Mouse (Mus musculus): ENCODE results near the gene Olfr1283. TPM values are rescaled to one million over a fixed set of nuclear protein-coding genes. Genes with fewer than 3 reads are reported as not detected.

The Olfr1283 gene
- not detected for polyA plus RNA-seq (2017; shearing (Covaris generic))

GRCm38 (mm10) chr2:111366490-111366889, at the start of gene Olfr1283:
TSS of gene Olfr1283 (plus strand) at chr2:111366790.

GRCm38 (mm10) chr2:111326220-111326619, 40.4 kb upstream of the Olfr1283 start, which contains the start of gene Olfr1281:
TSS of gene Olfr1281 (plus strand) at chr2:111326520.

GRCm38 (mm10) chr2:111335976-111336375, 30.6 kb upstream of the Olfr1283 start, which contains the start of gene Olfr1282:
TSS of gene Olfr1282 (minus strand) at chr2:111336076.

GRCm38 (mm10) chr2:111375222-111375621, 8.6 kb downstream of the Olfr1283 start, which contains the start of gene Olfr1284:
TSS of gene Olfr1284 (plus strand) at chr2:111375522.

Other genes with a start within 250 kb of the Olfr1283 start
- not detected for gene Gm15130, start 213.9 kb upstream of the Olfr1283 start, polyA plus RNA-seq (2017; shearing (Covaris generic))
- under 1 TPM in 1 of 2 experiments, not detected in 1; 0.42 TPM for gene 4930430A15Rik, start 137.2 kb upstream of the Olfr1283 start, polyA plus RNA-seq (2017; shearing (Covaris generic))
- gene Olfr1275, start 131.5 kb upstream of the Olfr1283 start, polyA plus RNA-seq (2017; shearing (Covaris generic)) = not detected
- not detected for gene Olfr1276, start 112.3 kb upstream of the Olfr1283 start, polyA plus RNA-seq (2017; shearing (Covaris generic))
- under 1 TPM in 1 of 2 experiments, not detected in 1; 0.04 TPM for gene Olfr1277, start 92.7 kb upstream of the Olfr1283 start, polyA plus RNA-seq (2017; shearing (Covaris generic))
- gene Olfr1278, start 76.7 kb upstream of the Olfr1283 start, polyA plus RNA-seq (2017; shearing (Covaris generic)) = not detected
- gene Olfr1279, start 66.2 kb upstream of the Olfr1283 start, polyA plus RNA-seq (2017; shearing (Covaris generic)) = not detected
- gene Olfr1280, start 52.8 kb upstream of the Olfr1283 start, polyA plus RNA-seq (2017; shearing (Covaris generic)) = not detected
- gene Olfr1281, start 40.3 kb upstream of the Olfr1283 start, polyA plus RNA-seq (2017; shearing (Covaris generic)) = not detected
- gene Olfr1282, start 30.7 kb upstream of the Olfr1283 start, polyA plus RNA-seq (2017; shearing (Covaris generic)) = not detected
- gene Olfr1284, start 8.7 kb downstream of the Olfr1283 start, polyA plus RNA-seq (2017; shearing (Covaris generic)) = not detected
- not detected for gene Olfr1286, start 56.3 kb downstream of the Olfr1283 start, polyA plus RNA-seq (2017; shearing (Covaris generic))
- not detected for gene Olfr1287, start 82.4 kb downstream of the Olfr1283 start, polyA plus RNA-seq (2017; shearing (Covaris generic))
- gene Olfr1288, start 107.3 kb downstream of the Olfr1283 start, polyA plus RNA-seq (2017; shearing (Covaris generic)) = not detected
- gene Olfr1289, start 114.0 kb downstream of the Olfr1283 start, polyA plus RNA-seq (2017; shearing (Covaris generic)) = not detected
- not detected for gene Olfr1290, start 127.0 kb downstream of the Olfr1283 start, polyA plus RNA-seq (2017; shearing (Covaris generic))
- gene Olfr1291-ps1, start 130.4 kb downstream of the Olfr1283 start, polyA plus RNA-seq (2017; shearing (Covaris generic)) = under 1 TPM; 0.31 to 0.67 TPM
- under 1 TPM in 1 of 2 experiments, not detected in 1; 0.17 TPM for gene Olfr1293-ps, start 158.4 kb downstream of the Olfr1283 start, polyA plus RNA-seq (2017; shearing (Covaris generic))
- gene Olfr1294, start 173.5 kb downstream of the Olfr1283 start, polyA plus RNA-seq (2017; shearing (Covaris generic)) = not detected
- gene Olfr1295, start 202.9 kb downstream of the Olfr1283 start, polyA plus RNA-seq (2017; shearing (Covaris generic)) = not detected